ENCODE assay signal across 13 mouse cellular contexts in genomic region chr2:11193099-11193618, GRCm38 (mm10). TPM values are rescaled to one million over a fixed set of nuclear protein-coding genes. Genes with fewer than 3 reads are reported as not detected.
A peak's percentile ranks its signal among the peaks of the same experiment; 100 is the strongest.
DNase-seq lines count a peak whose midpoint lies in the region; ATAC-seq and TF ChIP-seq lines count a peak whose summit lies in the region.
"Had no signal": no experiment of that assay in that cellular context is flagged by ENCODE, and none has a peak within 500 bp of the region (broad histone marks: within the 10 kb centered on the region; RNA-seq: fewer than 3 reads in every experiment).

No protein-coding gene starts in this region.

- no peak overlapping the region; the same call in 1 of the 2 replicates for H3K4me3 ChIP-seq in heart, adult 2 months
- no peak overlapping the region for H3K4me3 ChIP-seq in myocyte
- H3K4me3 ChIP-seq: forebrain, embryonic 12.5 days; heart, embryonic 10.5 days; limb, embryonic 13.5 days; neural tube, embryonic 12.5 days had no signal

- H3K79me2 ChIP-seq in heart, adult 2 months (replicated peaks; ENCODE audit: control insufficient read depth, insufficient read depth, low read length): no peaks in the 10 kb centered on the region
- H3K79me2 ChIP-seq in myocyte (ENCODE audit: control insufficient read depth, insufficient read depth): no peaks in the 10 kb centered on the region

- no peak for TF ChIP-seq EP300 in heart, adult 2 months (IDR thresholded peaks at IDR 0.05; ENCODE audit: insufficient read depth, low read depth, low read length)

- peak overlapping the region; percentile 60 for H3K4me2 ChIP-seq in myocyte (ENCODE audit: low read depth)
- H3K4me2 ChIP-seq: forebrain, embryonic 12.5 days; limb, embryonic 13.5 days; neural tube, embryonic 12.5 days had no signal

- no peak for TF ChIP-seq CTCF in heart, adult 2 months (IDR thresholded peaks at IDR 0.05)

- no peaks in the 10 kb centered on the region; the same call in 1 of the 2 replicates for H3K4me1 ChIP-seq in heart, adult 2 months (ENCODE audit: control insufficient read depth, insufficient read depth, low read length)
- H3K4me1 ChIP-seq: forebrain, embryonic 12.5 days; heart, embryonic 10.5 days; limb, embryonic 13.5 days had no signal

- 52% methylated on average over 6 of the region's 6 CpGs for WGBS in heart, adult 2 months

- H3ac ChIP-seq in myocyte (ENCODE audit: control insufficient read depth, insufficient read length): no peak overlapping the region

- intact Hi-C loops in heart, adult 2 months (cut with DNase I): no loop called here
- intact Hi-C loops in left cerebral cortex, postnatal 10 days (cut with DNase I): no loop called here

- no peak for ATAC-seq in monocyte, adult 5-6 weeks (replicated peaks; ENCODE audit: insufficient number of reproducible peaks, low FRiP score, low TSS enrichment, poor library complexity, severe bottlenecking)

- DNase-seq in heart, adult 2 months: no peak
- DNase-seq in heart, adult 8-10 months (ENCODE audit: low spot score): no peak
- peak; percentile 31 to 35 for DNase-seq in B cell, adult 2 months
- DNase-seq in induced T-regulatory cell, adult 2 months (ENCODE audit: low read depth): peak; percentile 92
- DNase-seq in left cerebral cortex, postnatal 10 days (ENCODE audit: extremely low spot score in 1 of 2, low spot score in 2 of 2): no peak
- no peak for DNase-seq in frontal cortex, adult 2 months (ENCODE audit: extremely low spot score in 1 of 2, low spot score in 1 of 2)
- DNase-seq: cerebellum, adult 9-10 months had no signal

- TF ChIP-seq POLR2A in heart, adult 2 months (IDR thresholded peaks at IDR 0.05; ENCODE audit: insufficient read depth, low read depth, low read length): no peak
- TF ChIP-seq POLR2A in myocyte (IDR thresholded peaks at IDR 0.05; ENCODE audit: insufficient read length, low read depth): no peak

- H3K27me3 ChIP-seq in heart, adult 2 months (ENCODE audit: control insufficient read depth, insufficient read depth, low read length): no peaks in the 10 kb centered on the region
- no peaks in the 10 kb centered on the region for H3K27me3 ChIP-seq in myocyte (ENCODE audit: control insufficient read depth, insufficient read depth, insufficient read length)
- H3K27me3 ChIP-seq: forebrain, embryonic 12.5 days; limb, embryonic 13.5 days; neural tube, embryonic 12.5 days had no signal

- H3K9ac ChIP-seq in heart, adult 2 months (ENCODE audit: low read depth, low read length): no peak overlapping the region
- H3K9ac ChIP-seq: forebrain, embryonic 12.5 days; limb, embryonic 13.5 days; neural tube, embryonic 12.5 days had no signal

- no peaks in the 10 kb centered on the region for H3K36me3 ChIP-seq in heart, adult 2 months (ENCODE audit: control insufficient read depth, insufficient read depth, low read length)
- no peaks in the 10 kb centered on the region for H3K36me3 ChIP-seq in myocyte (ENCODE audit: control insufficient read depth, insufficient read depth)
- H3K36me3 ChIP-seq: forebrain, embryonic 12.5 days; heart, embryonic 10.5 days; limb, embryonic 13.5 days; neural tube, embryonic 12.5 days had no signal

- peak overlapping the region; percentile 56 for H3K27ac ChIP-seq in heart, adult 2 months
- H3K27ac ChIP-seq: forebrain, embryonic 12.5 days; heart, embryonic 10.5 days; limb, embryonic 13.5 days; neural tube, embryonic 12.5 days had no signal

TF ChIP-seq in myocyte, 11 proteins besides CTCF, POLR2A, EP300 and RAD21:
- TF ChIP-seq MYOD1 (IDR thresholded peaks at IDR 0.05; ENCODE audit: control insufficient read depth in 1 of 3, insufficient read length in 2 of 3, low read depth in 2 of 3): no peak
- TF ChIP-seq REST (IDR thresholded peaks at IDR 0.05; ENCODE audit: insufficient read depth, insufficient read length): no peak
- TF ChIP-seq MYOG (IDR thresholded peaks at IDR 0.05; ENCODE audit: control insufficient read depth in 1 of 3, insufficient read depth in 1 of 3, insufficient read length in 2 of 3, low read depth in 2 of 3): no peak
- no peak for TF ChIP-seq POLR2AphosphoS2 (IDR thresholded peaks at IDR 0.05; ENCODE audit: insufficient read length, low read depth)
- TF ChIP-seq E2F4 (IDR thresholded peaks at IDR 0.05; ENCODE audit: insufficient read depth): no peak
- TF ChIP-seq SRF (IDR thresholded peaks at IDR 0.05; ENCODE audit: control insufficient read depth, insufficient read length, low read depth): no peak
- TF ChIP-seq USF1 (IDR thresholded peaks at IDR 0.05; ENCODE audit: low read depth): no peak
- no peak for TF ChIP-seq TCF3 (IDR thresholded peaks at IDR 0.05; ENCODE audit: insufficient read length, low read depth)
- no peak for TF ChIP-seq MAX (IDR thresholded peaks at IDR 0.05; ENCODE audit: low read depth)
- TF ChIP-seq TCF12 (IDR thresholded peaks at IDR 0.05; ENCODE audit: insufficient read depth, poor library complexity, severe bottlenecking): no peak
- TF ChIP-seq CEBPB (IDR thresholded peaks at IDR 0.05; ENCODE audit: insufficient read depth, poor library complexity, severe bottlenecking): no peak

RNA-seq across cellular contexts. Expression of gene Prkcq, which starts 21.3 kb away (rescaled TPM):
- 1 to 10 TPM; 2.6 to 3.3 TPM for total RNA-seq in heart, adult 2 months (2021)
- 1.1 and 1.5 TPM in 2 replicates for polyA plus RNA-seq in heart, adult 2 months (2012; rRNA removed)
- total RNA-seq in heart, adult 8-10 months (2022): 1 to 10 TPM; 4.7 to 6.3 (median 5.7) TPM
- 0.02 TPM for polyA plus RNA-seq in myocyte (2012; fragmentation: generic; extraction: Trizol)
- total RNA-seq in left cerebral cortex, postnatal 10 days (2021): 1 to 10 TPM; 8.4 to 9.5 TPM
- 6.9 and 7.3 TPM in 2 replicates for polyA plus RNA-seq in frontal cortex, adult 2 months (2012; rRNA removed)
- total RNA-seq in monocyte, adult 5-6 weeks (2017): 32.2 to 112 TPM (median 35.0 TPM) in 3 replicates

Comparison
In these comparisons a context has a peak if more than half of its experiments do, and no peak if none do; other contexts are left out.
1. DNase-seq: peak in B cell, adult 2 months (2 of 2) and induced T-regulatory cell, adult 2 months (single experiment); none in heart, adult 2 months (0 of 2), heart, adult 8-10 months (single experiment), left cerebral cortex, postnatal 10 days (0 of 2) and frontal cortex, adult 2 months (0 of 2).